Mouse (Mus musculus) kidney, postnatal 0 days (tissue): ENCODE results near the gene Rfx2. TPM values are rescaled to one million over a fixed set of nuclear protein-coding genes. Genes with fewer than 3 reads are reported as not detected.

Source experiments
- ATAC-seq: fragments of 200-750 bp; cut with Nextera tagmentation; replicated peaks from 2 replicates; pipeline ENCODE4 v1.8.0; 2017; ENCODE audit warnings: low read depth, moderate number of reproducible peaks, moderate TSS enrichment, moderate library complexity; ENCODE audit not compliant: low FRiP score
- DNase-seq: peaks from one replicate; pipeline ENCODE4 v3.0.0-alpha.2; 2016; ENCODE audit warnings: low spot score
- H3K27ac ChIP-seq: fragments of 300-500 bp; sonication (generic); 2 replicates; pipeline ENCODE4 v1.5.1; 2014; ENCODE audit warnings: mild to moderate bottlenecking
- H3K27me3 ChIP-seq: fragments of 300-500 bp; sonication (generic); 2 replicates; pipeline ENCODE4 v1.6.1; 2014; ENCODE audit warnings: low read length, mixed read lengths; ENCODE audit not compliant: insufficient read depth
- H3K36me3 ChIP-seq: fragments of 300-500 bp; sonication (generic); 2 replicates; pipeline ENCODE4 v1.6.1; 2014; ENCODE audit warnings: low read length, mixed read lengths; ENCODE audit not compliant: insufficient read depth
- H3K4me1 ChIP-seq: fragments of 300-500 bp; sonication (generic); replicated peaks from 2 replicates; pipeline ENCODE4 v1.6.1; 2014; ENCODE audit warnings: antibody characterized with exemption, low read length, mixed read lengths; ENCODE audit not compliant: insufficient read depth
- H3K4me2 ChIP-seq: fragments of 300-500 bp; sonication (generic); 2 replicates; pipeline ENCODE4 v1.6.1; 2014; ENCODE audit warnings: mild to moderate bottlenecking, low read length, moderate library complexity, mixed read lengths
- H3K4me3 ChIP-seq: fragments of 300-500 bp; sonication (generic); replicated peaks from 2 replicates; pipeline ENCODE4 v1.5.1; 2014; ENCODE audit warnings: low read depth, low read length
- H3K9ac ChIP-seq: fragments of 300-500 bp; sonication (generic); 2 replicates; pipeline ENCODE4 v1.6.1; 2014; ENCODE audit warnings: low read depth, low read length
- H3K9me3 ChIP-seq: fragments of 300-500 bp; sonication (generic); replicated peaks from 2 replicates; pipeline ENCODE4 v1.6.1; 2016; ENCODE audit warnings: low read length, inconsistent platforms, mixed read lengths
- CTCF ChIP-seq: IDR thresholded peaks from 2 replicates; pipeline ENCODE4 v1.5.1; 2016; ENCODE audit warnings: antibody characterized with exemption, low read depth, mild to moderate bottlenecking, moderate library complexity
- WGBS: fragments of 180-500 bp; shearing (Covaris S2); extraction: QIAGEN DNeasy Blood & Tissue Kit; methylation state at CpG from one replicate; pipeline ENCODE4 v1.1.7; 2014; 5-methylcytosine and 5-hydroxymethylcytosine counted together
- polyA plus RNA-seq: library from polyadenylated mRNA; unstranded; fragments of >200 nt; fragmentation: Nextera tagmentation; extraction: Ambion mirVana; gene quantifications from 2 replicates; pipeline ENCODE4 v1.2.1, GENCODE M21; 2015

The Rfx2 gene
- polyA plus RNA-seq, 1 experiment from 2014 or later, result 1.6 TPM

DNA sequence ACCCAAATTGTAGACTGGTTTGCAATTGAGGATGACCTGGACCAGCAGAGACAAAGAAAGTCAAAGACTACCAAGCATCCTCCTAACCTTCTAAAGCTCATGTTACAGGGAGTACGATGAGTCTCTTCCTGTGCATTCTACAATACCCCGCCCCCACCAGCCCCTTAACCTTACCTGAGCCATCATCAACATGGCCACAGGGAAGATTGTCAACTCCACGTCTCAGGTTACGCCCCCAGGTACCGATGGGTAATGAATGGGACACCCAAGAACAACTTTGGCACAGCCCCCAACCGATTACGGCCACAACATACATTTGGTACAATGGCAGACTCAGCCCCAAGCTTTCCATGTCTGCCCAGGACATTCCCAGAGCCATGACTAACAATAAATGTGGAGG lies 9.7 kb upstream of the Rfx2 start:
- H3K27ac ChIP-seq, result no peak overlapping the region
- WGBS, result 65% methylated on average over 7 of the region's 7 CpGs
- H3K4me3 ChIP-seq, result no peak overlapping the region
- H3K9ac ChIP-seq, result no peak overlapping the region
- no peak for TF ChIP-seq CTCF
- no peaks in the 10 kb centered on the region for H3K36me3 ChIP-seq
- no peaks in the 10 kb centered on the region for H3K27me3 ChIP-seq
- DNase-seq (no peak), ATAC-seq (no peak)
- H3K4me2 ChIP-seq, result no peak overlapping the region
- H3K4me1 ChIP-seq, result no peaks in the 10 kb centered on the region
- H3K9me3 ChIP-seq, result no peaks in the 10 kb centered on the region

DNA sequence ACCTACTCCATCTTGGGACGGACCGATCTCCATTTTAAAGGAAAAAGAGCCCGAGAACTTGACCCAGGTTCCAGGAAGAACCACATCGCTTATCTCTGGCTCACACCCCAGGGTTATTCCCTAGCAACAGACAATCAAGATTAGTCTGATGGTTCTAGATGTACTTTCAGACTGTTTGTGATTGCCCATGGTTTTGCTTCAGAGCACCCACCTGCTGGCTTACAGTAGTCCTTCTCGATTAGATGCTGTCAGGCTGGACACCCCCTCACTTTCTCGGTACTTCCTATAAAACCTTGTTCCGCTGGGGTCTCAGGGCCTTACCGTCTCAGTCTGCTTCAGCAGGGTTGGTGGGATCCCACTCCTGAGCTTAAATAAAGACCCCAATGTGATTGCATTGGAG lies 5.5 kb upstream of the Rfx2 start:
- Histone ChIP-seq H3K36me3 (no peaks in the 10 kb centered on the region), H3K27ac (no peak overlapping the region), H3K27me3 (no peaks in the 10 kb centered on the region), H3K4me1 (no peaks in the 10 kb centered on the region), H3K4me3 (no peak overlapping the region), H3K9me3 (no peaks in the 10 kb centered on the region), H3K9ac (no peak overlapping the region), H3K4me2 (no peak overlapping the region)
- 84% methylated on average over 8 of the region's 8 CpGs for WGBS
- TF ChIP-seq CTCF, result no peak
- DNase-seq (no peak), ATAC-seq (no peak)

DNA sequence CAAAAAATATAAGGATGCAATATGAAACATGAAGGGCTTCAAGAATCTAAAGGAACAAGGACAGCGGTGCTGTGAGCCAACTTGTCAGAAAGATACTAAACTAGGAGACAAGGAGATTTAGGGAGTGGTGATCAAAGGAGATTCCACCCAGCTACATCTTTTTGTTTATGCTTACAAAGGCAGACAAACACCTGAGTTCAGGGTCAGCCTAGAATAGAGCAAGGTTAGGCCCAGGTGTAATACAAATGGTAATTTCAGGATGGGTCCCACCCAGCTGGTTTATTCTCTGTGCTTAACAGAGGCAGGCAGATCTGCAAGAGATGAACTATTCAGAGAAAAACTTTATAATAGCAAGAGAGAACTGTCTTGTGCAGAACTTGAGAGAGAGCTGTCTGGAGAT lies 2.6 kb upstream of the Rfx2 start:
- ATAC-seq (no peak), DNase-seq (no peak)
- peaks cover 7% of the 10 kb centered on the region; the same call in 1 of the 2 replicates for H3K4me1 ChIP-seq
- H3K4me3 ChIP-seq, result no peak overlapping the region
- no peaks in the 10 kb centered on the region for H3K27me3 ChIP-seq
- no peak overlapping the region for H3K4me2 ChIP-seq
- H3K36me3 ChIP-seq, result no peaks in the 10 kb centered on the region
- 89% methylated on average over 1 of the region's 1 CpGs for WGBS
- no peak overlapping the region for H3K27ac ChIP-seq
- H3K9me3 ChIP-seq, result no peaks in the 10 kb centered on the region
- TF ChIP-seq CTCF, result no peak
- no peak overlapping the region for H3K9ac ChIP-seq

DNA sequence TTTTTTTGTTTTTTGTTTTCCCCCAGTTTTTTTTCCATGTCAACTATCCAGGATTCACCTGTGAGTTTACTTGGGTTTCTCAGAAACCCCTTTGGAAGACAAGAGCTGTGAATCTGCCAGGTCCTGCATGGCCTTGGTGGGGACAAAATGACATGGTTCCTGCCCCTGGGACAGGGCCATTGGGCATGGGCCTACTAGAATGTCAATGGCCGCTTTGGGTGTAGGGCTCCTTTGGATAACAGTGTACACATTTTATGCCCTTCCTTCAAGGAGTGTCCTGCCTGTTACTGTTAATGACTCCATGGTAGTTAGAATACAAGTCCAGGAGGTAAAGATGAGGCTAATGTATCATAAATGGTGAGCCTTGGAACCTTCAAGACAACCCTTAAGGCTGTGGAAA lies 2.1 kb upstream of the Rfx2 start:
- peaks cover 7% of the 10 kb centered on the region; the same call in 1 of the 2 replicates for H3K4me1 ChIP-seq
- no peaks in the 10 kb centered on the region for H3K9me3 ChIP-seq
- no peak overlapping the region for H3K4me3 ChIP-seq
- 86% methylated on average over 1 of the region's 1 CpGs for WGBS
- no peak overlapping the region for H3K4me2 ChIP-seq
- H3K9ac ChIP-seq, result no peak overlapping the region
- H3K27ac ChIP-seq, result no peak overlapping the region
- TF ChIP-seq CTCF, result no peak
- ATAC-seq (no peak), DNase-seq (no peak)
- H3K27me3 ChIP-seq, result no peaks in the 10 kb centered on the region
- no peaks in the 10 kb centered on the region for H3K36me3 ChIP-seq

DNA sequence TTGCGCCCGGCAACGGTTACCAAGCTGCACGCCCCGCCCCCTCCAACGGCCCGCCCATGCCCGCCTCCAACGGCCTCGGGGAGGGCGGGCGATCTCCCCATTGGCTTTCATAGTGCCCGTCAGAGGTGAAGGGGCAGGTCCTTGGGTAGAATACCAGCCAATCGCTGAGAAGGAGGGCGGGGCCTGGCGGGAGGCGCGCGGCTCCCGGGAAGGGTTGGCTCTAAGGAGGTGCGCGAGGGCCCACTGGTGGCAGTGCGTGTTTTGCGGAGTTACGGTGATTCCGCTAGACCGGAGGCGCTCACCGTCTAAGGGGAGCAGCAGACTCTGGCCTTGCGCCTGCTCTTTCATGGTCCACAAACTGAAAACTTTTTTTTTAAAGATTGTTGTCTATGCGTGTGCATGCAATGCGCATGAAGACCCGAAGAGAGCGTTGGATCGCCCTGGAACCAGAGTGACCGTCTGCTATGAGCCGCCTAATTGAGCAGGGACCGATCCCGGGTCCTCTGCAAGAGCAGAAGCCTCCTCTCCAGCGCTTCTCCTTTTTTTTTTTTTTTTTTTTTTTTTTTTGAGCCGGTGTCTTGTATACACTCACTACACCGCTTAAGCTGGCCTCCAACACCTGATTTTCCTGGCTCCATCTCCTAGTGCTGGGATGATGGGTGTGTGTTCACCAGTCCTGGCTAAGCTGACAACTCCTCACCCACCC lies 451 bp upstream of the Rfx2 start:
- H3K27ac ChIP-seq, result no peak overlapping the region
- ATAC-seq, result peak; percentile 99
- 1% methylated on average over 40 of the region's 42 CpGs for WGBS

DNA sequence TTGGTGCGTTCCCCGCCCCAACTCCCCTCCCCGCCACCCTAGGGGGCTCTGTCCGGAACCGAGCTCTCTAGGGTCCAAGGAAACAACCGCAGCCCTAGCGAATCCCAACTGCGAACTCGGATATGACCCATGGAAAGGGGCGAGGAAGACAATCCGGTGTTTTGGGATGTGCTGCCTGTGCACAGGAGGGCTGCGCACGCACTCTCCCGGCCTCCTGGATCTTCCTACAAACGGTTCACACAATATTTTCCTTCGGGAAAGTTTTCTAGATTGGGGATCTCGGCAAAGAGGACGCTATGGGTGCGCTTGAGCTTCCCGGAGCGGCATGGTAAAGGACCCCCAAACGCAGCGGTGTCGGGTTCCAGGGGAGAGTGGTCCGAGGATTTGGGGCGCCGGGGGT lies 1.0 kb downstream of the Rfx2 start:
- DNase-seq (peak; percentile 36), ATAC-seq (no peak)
- TF ChIP-seq CTCF, result no peak
- Histone ChIP-seq H3K4me3 (peak overlapping the region; percentile 61), H3K9ac (peak overlapping the region; percentile 51; the same call in 1 of the 2 replicates), H3K27ac (no peak overlapping the region), H3K36me3 (no peaks in the 10 kb centered on the region), H3K9me3 (no peaks in the 10 kb centered on the region), H3K4me1 (peaks cover 7% of the 10 kb centered on the region; the same call in 1 of the 2 replicates), H3K4me2 (peak overlapping the region; percentile 94), H3K27me3 (no peaks in the 10 kb centered on the region)
- WGBS, result under 1% methylated on average over 27 of the region's 27 CpGs

More for the DNA sequence above, 451 bp upstream of the Rfx2 start:
- peak; percentile 62 for TF ChIP-seq CTCF
- Histone ChIP-seq H3K9me3 (no peaks in the 10 kb centered on the region), H3K4me2 (peak overlapping the region; percentile 94), H3K27me3 (no peaks in the 10 kb centered on the region), H3K36me3 (no peaks in the 10 kb centered on the region), H3K9ac (no peak overlapping the region), H3K4me1 (peaks cover 7% of the 10 kb centered on the region; the same call in 1 of the 2 replicates), H3K4me3 (peak overlapping the region; percentile 61)
- peak; percentile 99 for DNase-seq
